Mouse (Mus musculus): Measurements from ENCODE around the gene Tfb1m.

The Tfb1m gene

DNA sequence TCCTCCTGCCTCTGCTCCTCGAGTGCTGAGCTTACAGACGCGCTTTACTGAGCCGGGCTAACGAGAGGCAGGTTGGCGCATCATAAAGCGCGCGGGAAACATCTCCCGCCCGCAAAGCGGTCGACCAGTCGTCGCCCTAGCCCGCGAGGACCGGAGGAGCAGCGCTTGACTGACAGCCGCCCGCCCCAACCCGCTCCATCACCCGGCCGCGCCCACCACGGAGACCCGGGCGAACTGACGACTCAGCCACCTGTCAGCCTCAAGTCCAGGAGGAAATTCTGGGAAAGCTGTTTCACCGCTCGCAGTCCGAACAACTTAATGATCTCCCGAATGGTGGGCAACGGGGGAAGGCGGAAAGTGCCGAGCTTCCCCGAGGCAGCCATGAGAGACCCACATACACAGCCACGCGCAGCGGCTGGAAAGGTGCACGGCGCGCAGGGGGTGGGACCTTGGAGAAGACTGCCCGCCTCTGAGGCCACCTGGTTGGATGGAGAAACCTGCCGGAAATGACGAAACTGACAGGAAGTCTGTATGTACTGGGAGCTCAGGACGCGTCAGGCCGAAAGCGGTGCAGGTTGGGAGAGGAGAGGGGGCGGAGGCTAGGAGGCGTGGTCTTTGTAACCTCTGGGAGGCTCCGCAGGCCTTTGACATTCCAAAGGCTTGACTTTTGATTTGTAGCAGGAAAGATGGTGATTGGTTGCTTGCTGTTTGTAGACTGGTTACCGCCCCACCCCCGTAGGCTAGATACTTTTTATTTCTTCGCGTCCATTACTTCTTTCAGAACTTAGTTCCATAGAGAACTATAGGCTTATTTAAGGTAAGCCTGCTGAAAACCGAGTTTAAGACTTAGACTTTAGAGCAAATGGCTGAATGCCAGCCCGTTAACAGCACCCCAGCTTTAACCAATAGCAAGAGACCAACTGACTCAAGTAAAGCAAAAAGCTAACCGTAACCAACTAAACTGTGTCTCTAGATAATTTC lies at the start of gene Tfb1m:
TSS of gene Tfb1m (minus strand) at position 451 of the 981 bp plus-strand sequence.
- in situ Hi-C loops (cut with MboI, MseI) = loop anchor here (25.0 kb wide), 1 partner anchor 1455 kb away; no protein-coding TSS in a partner anchor

DNA sequence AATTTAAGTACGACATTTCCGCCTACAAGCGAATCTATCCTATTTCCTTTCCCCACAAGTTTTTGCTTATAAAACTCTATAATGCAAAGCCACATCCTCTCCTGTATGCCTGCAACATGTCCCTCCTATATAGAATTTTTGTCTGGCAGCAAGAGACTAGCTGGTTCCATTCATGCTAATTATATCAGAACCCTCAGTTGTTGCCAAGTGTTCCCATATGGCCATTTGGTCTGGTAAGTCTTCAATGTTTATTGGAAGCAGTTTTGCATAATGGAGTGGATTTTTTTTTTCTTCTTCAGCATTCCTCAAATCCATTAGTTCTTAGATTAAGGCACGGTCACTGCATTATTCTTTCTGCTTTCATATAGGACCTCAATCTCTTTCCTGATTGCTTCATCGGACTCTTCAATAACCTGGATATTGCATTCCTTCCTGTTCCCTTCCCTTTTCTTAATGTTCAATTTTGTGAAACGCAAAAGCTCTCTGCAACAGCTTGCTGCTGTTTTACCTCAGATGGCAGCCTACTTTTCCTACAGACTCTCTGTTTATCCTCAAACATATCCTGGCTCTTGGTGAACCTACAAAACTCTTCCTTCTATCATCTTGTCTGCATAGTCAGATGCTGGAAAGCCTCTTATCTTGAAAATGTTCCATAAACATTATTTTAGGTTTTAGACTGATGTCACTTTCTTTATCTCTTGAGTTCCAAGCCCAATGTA lies 45.5 kb upstream of the Tfb1m start:
- in situ Hi-C loops (cut with MboI, MseI) = no loop called here

DNA sequence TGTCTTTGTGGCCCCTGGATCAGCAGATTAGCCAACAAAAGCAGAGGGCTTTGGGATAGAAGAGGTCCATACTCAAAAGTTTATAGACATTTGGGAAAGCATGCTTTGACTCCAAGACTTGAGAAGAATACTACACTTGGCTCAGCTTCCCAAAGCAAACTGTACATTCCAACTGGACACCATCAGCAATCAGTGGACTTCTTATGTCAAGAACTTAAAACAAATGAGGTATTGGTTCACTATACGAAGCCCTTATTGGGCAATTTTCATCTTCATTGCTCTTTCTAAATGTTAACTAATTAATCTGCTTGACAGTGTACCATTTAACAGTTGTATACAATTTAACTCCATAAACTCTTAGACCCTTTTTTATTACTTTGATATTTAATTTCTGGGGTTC lies 40.8 kb upstream of the Tfb1m start:
- in situ Hi-C loops (cut with MboI, MseI) = no loop called here

DNA sequence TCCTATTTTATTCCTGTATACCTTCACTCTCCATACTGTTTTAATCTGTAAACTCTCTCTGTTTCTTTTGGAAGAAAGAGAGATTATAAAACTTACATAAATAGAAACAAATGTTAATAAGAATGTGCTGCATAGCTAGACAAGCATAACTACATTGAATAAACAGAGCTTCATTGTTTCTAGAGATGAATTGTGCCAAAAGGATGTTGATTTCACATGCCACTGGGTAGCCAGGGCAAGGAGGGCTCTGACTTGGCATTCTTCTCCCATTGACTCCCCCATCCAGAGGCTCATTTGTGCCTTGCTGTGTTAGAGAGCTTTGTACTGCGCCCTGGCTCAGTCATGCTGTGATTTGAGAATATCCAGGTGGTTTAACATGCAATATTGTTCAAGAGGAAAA lies 40.3 kb upstream of the Tfb1m start:
- in situ Hi-C loops (cut with MboI, MseI) = no loop called here

DNA sequence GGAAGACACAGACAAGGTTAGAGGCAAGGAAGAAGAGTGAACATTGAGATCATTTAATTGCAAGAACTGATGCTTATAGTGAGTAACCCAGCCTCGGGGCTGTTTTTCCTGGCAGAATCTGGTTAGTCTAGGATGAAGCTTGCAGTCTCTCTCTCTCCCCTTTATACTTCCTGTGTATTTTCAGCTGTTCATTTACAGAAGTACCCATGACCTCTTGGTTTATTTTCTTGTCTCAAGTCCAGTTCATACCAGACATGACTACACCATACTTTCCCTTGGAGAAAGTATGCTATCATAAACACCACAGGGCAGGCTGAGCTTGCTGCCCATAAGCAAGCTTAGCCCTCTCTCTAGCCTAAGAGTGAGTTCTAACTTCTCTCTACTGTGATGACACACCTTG lies 39.5 kb upstream of the Tfb1m start:
- in situ Hi-C loops (cut with MboI, MseI) = no loop called here

DNA sequence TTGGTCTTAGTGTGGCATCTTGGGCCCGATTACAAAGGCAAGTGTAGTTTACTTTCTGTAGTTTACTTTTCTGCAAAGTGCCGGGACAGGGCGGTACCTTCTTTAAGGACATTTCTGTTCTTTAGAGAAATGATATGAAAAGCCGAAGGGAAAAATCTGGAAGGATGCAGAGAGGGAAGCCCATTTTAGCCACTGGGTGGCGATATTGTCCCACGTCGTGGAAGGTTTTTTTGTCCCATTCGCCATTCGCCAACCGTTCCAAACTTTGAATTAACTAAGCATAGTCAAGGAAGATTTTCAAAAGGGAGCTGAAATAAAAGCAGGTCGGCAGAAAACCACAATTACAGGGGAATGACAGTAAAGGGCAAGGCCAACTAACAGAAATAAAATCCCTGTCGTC lies 13.3 kb upstream of the Tfb1m start:
- in situ Hi-C loops (cut with MboI, MseI) = loop anchor here (25.0 kb wide), 1 partner anchor 1441 kb away; no protein-coding TSS in a partner anchor

DNA sequence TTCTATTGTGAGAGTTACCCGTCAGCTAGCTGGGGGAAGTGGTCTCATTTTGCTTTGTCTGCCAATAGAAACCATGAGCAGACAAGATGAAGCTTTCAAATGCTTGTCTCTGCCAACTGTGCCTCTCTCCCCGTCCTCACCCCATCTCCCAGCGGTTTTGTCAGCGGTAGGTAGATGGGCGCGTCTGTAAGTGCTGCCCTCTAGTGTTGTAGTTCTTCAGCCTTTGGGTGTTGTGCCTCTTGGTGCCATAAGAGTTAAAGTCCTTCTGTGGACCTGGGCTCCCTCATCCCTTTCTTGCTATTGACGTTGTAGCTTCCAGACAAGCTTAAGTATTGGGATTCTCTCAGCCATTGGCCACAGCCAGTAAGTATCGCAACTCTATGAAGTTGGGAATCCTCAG lies 4.8 kb upstream of the Tfb1m start:
- in situ Hi-C loops (cut with MboI, MseI) = loop anchor here (25.0 kb wide), 1 partner anchor 1450 kb away; no protein-coding TSS in a partner anchor

DNA sequence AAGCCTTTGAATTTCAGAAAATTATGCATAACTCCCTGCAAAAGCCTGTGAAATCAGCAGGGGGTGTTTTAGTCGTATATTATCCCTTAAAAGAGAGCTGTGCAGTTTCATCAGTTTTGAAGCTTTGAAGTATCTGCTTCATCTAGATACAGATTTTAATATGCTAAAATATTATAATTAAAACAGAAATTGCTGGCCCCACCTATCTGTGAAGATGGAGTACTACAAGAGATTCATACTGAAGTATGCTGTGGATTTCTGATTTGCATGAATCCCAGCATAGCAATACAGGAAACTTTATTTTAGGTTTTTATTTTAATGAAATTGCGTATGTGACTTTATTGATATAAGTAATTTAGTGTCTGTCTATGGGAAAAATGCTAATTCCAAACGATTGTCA lies 3.0 kb upstream of the Tfb1m start:
- in situ Hi-C loops (cut with MboI, MseI) = loop anchor here (25.0 kb wide), 1 partner anchor 1452 kb away; no protein-coding TSS in a partner anchor

DNA sequence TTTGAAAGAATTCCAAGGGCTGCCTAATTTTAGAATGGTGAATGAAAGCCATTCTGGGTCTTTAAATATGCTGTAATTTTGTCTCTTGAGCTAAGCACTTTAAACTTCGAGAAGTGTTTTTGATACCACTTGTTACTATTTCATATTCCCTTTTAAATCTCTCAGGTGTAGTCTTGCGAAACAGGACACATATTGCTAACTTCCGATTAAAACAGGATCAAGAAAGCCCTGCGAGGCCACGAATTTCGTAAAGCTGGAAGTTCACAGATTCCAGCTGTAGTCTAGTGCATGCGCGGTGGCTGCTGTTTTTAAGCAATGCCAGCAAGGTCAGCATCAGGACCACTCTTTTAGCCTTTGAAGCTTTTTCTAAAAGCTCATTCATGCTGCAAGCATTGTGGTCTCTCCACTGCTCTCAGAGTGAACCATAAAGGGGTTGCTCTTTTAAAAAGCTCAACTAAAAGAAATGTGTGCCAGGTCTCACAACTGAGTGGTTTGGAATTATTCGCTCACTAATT lies 832 bp upstream of the Tfb1m start:
- in situ Hi-C loops (cut with MboI, MseI) = loop anchor here (25.0 kb wide), 1 partner anchor 1454 kb away; no protein-coding TSS in a partner anchor

DNA sequence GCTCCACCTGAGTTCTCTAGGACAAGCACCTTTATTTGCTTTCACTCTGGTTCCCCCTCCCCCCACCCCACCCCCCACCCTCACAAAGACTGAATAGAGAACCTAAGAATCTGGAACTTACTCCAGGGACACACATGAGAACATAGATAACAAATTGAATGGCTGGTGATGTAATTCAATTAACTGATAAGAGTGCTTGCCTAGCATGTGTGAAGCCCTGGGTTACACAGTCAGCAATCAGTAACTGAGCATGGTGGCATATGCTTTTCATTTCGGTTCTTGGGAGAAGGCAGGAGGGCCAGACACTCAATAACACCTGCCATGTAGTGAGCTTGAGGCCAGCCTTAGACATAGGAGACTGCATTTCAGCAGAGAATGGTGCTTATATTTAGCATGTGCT lies 1.3 kb downstream of the Tfb1m start:
- in situ Hi-C loops (cut with MboI, MseI) = loop anchor here (25.0 kb wide), 1 partner anchor 1456 kb away; no protein-coding TSS in a partner anchor

DNA sequence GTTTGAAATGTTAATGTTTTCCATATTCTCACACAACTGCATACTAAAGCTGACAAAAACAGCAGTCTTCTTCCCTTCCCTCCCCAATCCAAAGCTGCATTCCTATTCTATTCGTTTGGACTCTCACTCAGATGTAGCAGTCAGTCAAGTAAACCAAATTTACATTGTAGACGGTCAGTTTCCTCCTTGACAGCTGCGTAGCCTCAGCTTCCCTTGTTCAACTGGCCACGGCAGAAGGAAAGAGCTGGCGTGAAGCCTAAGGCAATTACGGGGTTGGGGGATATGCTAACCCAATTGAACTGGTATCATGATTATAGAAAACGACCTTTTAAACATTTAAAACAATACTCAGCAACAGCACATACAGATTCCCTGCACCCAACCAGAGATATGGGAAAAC lies 9.9 kb downstream of the Tfb1m start:
- in situ Hi-C loops (cut with MboI, MseI) = no loop called here

DNA sequence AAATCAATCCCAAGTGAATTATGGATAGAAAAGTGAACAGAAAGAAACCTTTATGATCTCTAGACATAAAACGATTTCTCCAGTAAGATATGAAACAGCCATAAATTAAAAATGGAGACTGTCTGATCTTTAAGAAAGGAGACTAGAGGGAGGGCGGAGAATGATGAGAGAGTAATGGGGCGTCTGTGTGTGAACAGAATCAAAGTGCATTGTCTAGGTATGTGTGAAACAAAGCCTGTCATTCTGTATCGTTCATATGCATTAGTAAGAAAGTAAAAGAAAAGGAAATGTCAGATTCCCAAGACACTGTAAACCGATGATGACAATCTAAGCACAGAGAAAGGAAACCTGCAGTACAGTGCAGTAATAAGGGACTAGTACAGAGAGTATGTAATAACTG lies 16.5 kb downstream of the Tfb1m start:
- in situ Hi-C loops (cut with MboI, MseI) = no loop called here

DNA sequence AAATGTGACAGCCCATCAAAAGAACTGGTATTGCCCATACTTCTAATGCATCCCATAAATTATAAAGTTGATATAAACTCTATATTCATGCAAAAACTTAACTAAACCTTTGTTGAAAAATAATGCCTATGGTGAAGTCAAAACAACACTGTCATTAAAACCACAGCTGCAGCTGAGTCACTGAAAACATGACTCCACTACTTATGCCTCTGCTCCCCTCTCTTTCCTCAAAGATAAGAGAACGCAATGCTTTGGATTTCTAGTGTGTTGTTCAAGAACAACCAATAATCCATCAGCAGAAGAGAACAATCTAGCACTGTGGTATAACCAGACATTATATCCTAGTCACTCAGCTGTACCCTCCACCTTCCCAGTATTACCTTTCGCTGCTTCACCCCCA lies 17.3 kb downstream of the Tfb1m start:
- in situ Hi-C loops (cut with MboI, MseI) = no loop called here

DNA sequence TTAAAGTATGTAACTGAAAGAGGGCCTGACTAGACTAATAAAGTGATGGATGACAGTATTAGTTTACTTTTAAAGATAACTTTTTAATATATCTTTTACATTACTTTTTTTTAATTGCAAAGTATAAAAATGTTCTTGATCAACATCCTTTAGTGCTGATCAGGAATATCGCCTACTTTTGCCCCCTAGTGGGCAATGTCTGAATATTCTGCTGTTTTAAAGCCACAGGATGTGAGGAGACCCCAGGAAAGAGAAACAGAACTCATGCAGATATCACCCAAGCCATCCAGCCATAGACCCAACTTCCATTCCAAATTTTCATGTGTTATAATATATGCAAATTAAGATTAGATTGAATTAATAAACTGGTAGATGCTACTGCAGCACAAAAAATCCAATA lies 24.2 kb downstream of the Tfb1m start:
- in situ Hi-C loops (cut with MboI, MseI) = no loop called here

DNA sequence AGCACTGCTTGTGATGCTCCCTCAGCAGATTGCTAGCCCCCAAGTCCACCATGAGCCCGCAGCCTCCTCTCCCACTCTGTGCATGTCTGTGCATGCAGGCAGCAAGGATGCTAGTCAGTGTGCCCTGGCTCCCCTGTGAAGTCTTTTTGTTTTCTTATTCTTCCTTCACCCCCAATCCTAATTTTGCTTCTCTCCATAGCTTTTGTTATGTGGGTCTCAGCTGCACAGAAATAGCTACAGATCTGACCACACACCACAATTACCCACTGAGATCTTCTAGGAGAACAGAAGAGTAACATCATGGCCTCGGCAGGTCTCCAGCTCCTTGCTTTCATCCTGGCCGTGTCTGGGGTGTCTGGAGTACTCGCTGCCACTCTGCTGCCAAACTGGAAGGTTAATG lies 25.3 kb downstream of the Tfb1m start, which contains the start of gene Cldn20:
TSS of gene Cldn20 (plus strand) at position 301 of the 400 bp plus-strand sequence.
- in situ Hi-C loops (cut with MboI, MseI) = no loop called here

DNA sequence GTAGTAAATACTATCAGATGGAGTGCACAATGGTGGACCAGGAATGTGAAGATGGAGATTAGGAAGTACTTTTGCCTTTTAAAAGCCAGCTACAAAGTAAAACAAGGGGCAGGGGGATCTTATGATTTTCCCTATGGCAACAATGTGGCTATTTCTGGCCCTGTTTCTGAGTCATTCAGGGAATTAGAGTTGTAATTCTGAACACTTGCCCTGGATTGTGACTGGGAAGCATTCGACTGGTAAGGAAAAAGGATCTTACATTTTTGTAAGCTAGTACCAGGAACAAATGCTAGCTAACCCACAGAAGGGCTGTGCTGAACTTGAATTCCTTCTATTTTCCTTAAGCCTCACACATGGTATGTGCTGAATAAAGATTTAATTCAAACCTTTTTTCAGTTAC lies 25.9 kb downstream of the Tfb1m start:
- in situ Hi-C loops (cut with MboI, MseI) = no loop called here

DNA sequence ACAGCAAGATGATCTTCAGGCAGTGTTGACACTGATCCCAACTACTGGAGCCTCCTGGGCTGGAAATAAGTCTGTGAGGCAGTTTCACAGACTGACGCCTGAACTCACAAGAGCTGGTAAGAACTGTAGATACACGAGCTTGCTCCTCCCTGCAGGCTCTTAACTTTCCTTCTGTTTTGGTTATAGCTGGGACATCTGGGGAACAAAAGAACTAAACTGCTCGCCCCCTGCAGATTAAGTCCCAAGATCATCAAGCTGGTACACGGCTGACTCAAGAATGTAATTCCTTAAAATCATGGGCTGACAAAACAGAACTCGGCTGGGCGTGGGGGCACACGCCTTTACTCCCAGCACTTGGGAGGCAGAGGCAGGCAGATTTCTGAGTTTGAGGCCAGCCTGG lies 27.0 kb downstream of the Tfb1m start:
- in situ Hi-C loops (cut with MboI, MseI) = no loop called here

DNA sequence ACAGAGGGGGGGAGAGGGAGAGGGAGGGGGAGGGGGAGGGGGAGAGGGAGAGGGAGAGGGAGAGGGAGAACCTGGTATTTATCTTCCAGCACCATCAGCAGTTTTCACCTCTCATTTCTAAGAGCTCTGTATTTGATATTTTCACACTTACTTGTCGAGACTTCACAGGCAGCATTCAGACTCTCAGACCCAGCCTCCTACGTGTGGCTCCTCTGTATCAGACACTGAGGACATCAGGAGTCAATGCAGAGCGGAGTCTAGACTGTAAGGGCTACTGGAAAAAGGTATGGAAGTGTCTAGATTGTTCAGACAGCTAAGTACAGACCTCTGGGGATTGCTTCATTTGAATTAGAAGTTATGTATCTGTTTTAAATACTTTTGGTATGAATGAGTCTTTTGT lies 28.1 kb downstream of the Tfb1m start:
- in situ Hi-C loops (cut with MboI, MseI) = no loop called here

DNA sequence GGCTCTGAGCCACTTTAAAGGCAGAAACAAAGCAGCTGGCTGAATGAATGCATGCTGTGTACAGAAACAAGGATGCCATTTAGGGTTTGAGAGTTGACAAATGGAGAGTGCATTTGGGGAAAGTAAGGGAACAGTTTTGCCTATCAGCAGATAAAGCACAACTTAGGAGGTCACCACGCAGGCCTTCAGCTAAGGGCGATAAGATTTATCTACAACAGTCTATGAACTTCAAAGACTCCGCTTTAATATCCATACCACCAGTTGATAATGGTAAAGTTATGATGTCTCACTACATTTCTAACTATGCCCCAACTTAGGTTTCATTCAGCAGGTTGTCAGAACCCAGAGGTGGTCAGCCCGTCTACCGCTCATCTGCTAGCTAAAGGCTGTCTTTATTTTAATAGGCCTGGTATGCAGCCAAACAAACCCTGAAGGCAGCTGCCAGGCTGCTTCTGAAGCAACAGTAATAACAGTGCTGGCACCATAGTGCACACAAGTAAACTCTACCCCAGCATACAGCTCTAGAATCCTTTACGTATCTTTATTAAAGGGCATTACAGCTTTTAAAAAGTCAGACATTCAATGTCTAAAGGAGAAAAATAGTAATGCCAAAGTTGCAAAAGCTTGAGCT lies 29.6 kb downstream of the Tfb1m start:
- in situ Hi-C loops (cut with MboI, MseI) = no loop called here

DNA sequence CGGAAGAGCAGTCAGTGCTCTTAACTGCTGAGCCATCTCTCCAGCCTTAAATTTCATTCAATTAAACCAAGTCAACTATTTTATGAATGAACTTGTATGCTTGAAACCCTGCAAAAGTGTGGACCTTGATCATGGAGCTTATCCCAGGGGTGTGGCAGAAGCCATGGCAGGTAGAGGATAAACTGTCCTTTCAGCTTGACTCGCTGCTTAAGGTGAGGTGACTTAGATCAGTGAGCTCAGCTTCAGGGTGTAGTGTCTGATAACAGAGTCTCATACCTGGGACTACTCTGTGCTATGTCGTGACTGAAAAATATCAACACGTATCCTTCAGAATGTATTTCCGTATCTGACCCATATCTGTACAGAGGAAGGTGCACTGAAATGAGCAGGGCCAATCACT lies 37.2 kb downstream of the Tfb1m start:
- in situ Hi-C loops (cut with MboI, MseI) = no loop called here

DNA sequence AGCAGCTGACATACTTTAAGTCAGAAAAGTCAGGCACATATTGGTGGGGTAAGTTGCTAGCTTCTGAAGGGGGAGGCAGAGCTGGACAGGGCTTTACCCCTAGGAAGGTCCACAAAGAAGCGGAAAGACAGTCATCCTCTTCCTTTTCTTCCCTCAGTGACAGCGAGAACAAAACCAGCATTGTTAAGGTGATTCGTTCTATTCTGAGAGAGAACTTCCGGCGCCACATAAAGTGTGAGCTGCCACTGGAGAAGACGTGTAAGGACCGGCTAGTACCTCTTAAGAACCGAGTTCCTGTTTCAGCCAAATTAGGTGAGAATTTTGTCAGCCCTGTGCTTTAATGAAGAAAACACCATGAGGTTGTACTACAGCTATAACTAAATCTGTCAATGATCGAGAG lies 41.2 kb downstream of the Tfb1m start:
- in situ Hi-C loops (cut with MboI, MseI) = no loop called here

DNA sequence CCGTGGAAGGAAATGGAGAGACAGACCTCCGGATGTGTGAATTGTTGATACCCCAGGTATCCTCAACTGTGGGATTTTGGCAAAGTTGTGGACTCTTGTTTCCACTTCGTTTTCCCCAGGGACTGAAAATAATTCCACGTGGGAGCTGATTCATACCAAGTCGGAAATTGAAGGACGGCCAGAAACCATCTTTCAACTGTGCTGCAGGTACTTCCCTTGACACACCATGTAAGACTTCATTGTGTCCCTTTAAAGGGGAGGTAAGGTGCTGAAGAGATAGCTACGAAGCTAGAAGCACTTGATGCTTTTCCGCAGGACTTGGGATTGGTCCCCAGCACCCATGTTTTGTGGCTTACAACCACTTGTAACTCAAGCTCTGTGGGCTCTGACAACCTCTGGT lies 41.7 kb downstream of the Tfb1m start:
- in situ Hi-C loops (cut with MboI, MseI) = no loop called here

Data from T-helper 2 cell (primary cell).